Mouse (Mus musculus) layer of hippocampus, postnatal 36 days (tissue): ENCODE data around the gene Tfb1m. TPM values are rescaled to one million over a fixed set of nuclear protein-coding genes. Genes with fewer than 3 reads are reported as not detected.

Source experiments
- DNase-seq, 2 experiments: peaks; one replicate each; pipeline ENCODE4 v3.0.0; 2022
- total RNA-seq, 2 experiments: library from RNA; stranded (reverse); gene quantifications; 2 replicates each; pipeline ENCODE4 v1.2.3; 2021

Tfb1m gene
- 1 to 10 TPM; 5.9 TPM for total RNA-seq

- peak; percentile 97 for DNase-seq
Measured at GRCm38 (mm10) chr17:3557331-3558311, at the start of gene Tfb1m. TSS of gene Tfb1m (minus strand) at chr17:3557781.

- no peak for DNase-seq
Measured at GRCm38 (mm10) chr17:3602954-3603672, 45.5 kb upstream of the Tfb1m start.

GRCm38 (mm10) chr17:3598393-3598792, 40.8 kb upstream of the Tfb1m start:
- no peak for DNase-seq

DNA sequence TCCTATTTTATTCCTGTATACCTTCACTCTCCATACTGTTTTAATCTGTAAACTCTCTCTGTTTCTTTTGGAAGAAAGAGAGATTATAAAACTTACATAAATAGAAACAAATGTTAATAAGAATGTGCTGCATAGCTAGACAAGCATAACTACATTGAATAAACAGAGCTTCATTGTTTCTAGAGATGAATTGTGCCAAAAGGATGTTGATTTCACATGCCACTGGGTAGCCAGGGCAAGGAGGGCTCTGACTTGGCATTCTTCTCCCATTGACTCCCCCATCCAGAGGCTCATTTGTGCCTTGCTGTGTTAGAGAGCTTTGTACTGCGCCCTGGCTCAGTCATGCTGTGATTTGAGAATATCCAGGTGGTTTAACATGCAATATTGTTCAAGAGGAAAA, 40.3 kb upstream of the Tfb1m start:
- DNase-seq: no peak

DNA sequence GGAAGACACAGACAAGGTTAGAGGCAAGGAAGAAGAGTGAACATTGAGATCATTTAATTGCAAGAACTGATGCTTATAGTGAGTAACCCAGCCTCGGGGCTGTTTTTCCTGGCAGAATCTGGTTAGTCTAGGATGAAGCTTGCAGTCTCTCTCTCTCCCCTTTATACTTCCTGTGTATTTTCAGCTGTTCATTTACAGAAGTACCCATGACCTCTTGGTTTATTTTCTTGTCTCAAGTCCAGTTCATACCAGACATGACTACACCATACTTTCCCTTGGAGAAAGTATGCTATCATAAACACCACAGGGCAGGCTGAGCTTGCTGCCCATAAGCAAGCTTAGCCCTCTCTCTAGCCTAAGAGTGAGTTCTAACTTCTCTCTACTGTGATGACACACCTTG, 39.5 kb upstream of the Tfb1m start:
- DNase-seq: no peak

DNA sequence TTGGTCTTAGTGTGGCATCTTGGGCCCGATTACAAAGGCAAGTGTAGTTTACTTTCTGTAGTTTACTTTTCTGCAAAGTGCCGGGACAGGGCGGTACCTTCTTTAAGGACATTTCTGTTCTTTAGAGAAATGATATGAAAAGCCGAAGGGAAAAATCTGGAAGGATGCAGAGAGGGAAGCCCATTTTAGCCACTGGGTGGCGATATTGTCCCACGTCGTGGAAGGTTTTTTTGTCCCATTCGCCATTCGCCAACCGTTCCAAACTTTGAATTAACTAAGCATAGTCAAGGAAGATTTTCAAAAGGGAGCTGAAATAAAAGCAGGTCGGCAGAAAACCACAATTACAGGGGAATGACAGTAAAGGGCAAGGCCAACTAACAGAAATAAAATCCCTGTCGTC, 13.3 kb upstream of the Tfb1m start:
- peak; percentile 71 to 73 for DNase-seq

DNA sequence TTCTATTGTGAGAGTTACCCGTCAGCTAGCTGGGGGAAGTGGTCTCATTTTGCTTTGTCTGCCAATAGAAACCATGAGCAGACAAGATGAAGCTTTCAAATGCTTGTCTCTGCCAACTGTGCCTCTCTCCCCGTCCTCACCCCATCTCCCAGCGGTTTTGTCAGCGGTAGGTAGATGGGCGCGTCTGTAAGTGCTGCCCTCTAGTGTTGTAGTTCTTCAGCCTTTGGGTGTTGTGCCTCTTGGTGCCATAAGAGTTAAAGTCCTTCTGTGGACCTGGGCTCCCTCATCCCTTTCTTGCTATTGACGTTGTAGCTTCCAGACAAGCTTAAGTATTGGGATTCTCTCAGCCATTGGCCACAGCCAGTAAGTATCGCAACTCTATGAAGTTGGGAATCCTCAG, 4.8 kb upstream of the Tfb1m start:
- DNase-seq: no peak

GRCm38 (mm10) chr17:3560534-3560933, 3.0 kb upstream of the Tfb1m start:
- DNase-seq: no peak

- no peak for DNase-seq
Measured at GRCm38 (mm10) chr17:3558356-3558870, 832 bp upstream of the Tfb1m start.

- no peak for DNase-seq
Measured at GRCm38 (mm10) chr17:3556251-3556650, 1.3 kb downstream of the Tfb1m start.

DNA sequence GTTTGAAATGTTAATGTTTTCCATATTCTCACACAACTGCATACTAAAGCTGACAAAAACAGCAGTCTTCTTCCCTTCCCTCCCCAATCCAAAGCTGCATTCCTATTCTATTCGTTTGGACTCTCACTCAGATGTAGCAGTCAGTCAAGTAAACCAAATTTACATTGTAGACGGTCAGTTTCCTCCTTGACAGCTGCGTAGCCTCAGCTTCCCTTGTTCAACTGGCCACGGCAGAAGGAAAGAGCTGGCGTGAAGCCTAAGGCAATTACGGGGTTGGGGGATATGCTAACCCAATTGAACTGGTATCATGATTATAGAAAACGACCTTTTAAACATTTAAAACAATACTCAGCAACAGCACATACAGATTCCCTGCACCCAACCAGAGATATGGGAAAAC, 9.9 kb downstream of the Tfb1m start:
- DNase-seq: no peak

- no peak for DNase-seq
Measured at GRCm38 (mm10) chr17:3541033-3541432, 16.5 kb downstream of the Tfb1m start.

DNA sequence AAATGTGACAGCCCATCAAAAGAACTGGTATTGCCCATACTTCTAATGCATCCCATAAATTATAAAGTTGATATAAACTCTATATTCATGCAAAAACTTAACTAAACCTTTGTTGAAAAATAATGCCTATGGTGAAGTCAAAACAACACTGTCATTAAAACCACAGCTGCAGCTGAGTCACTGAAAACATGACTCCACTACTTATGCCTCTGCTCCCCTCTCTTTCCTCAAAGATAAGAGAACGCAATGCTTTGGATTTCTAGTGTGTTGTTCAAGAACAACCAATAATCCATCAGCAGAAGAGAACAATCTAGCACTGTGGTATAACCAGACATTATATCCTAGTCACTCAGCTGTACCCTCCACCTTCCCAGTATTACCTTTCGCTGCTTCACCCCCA, 17.3 kb downstream of the Tfb1m start:
- no peak for DNase-seq

- DNase-seq: no peak
Measured at GRCm38 (mm10) chr17:3533425-3533824, 24.2 kb downstream of the Tfb1m start.

GRCm38 (mm10) chr17:3532254-3532653, 25.3 kb downstream of the Tfb1m start, which contains the start of gene Cldn20:
TSS of gene Cldn20 (plus strand) at chr17:3532554.
- DNase-seq: no peak

GRCm38 (mm10) chr17:3531641-3532040, 25.9 kb downstream of the Tfb1m start:
- no peak for DNase-seq

- no peak for DNase-seq
Measured at GRCm38 (mm10) chr17:3530549-3530948, 27.0 kb downstream of the Tfb1m start.

GRCm38 (mm10) chr17:3529523-3529922, 28.1 kb downstream of the Tfb1m start:
- DNase-seq: no peak

- DNase-seq: no peak
Measured at GRCm38 (mm10) chr17:3527841-3528471, 29.6 kb downstream of the Tfb1m start.

DNA sequence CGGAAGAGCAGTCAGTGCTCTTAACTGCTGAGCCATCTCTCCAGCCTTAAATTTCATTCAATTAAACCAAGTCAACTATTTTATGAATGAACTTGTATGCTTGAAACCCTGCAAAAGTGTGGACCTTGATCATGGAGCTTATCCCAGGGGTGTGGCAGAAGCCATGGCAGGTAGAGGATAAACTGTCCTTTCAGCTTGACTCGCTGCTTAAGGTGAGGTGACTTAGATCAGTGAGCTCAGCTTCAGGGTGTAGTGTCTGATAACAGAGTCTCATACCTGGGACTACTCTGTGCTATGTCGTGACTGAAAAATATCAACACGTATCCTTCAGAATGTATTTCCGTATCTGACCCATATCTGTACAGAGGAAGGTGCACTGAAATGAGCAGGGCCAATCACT, 37.2 kb downstream of the Tfb1m start:
- DNase-seq: no peak

GRCm38 (mm10) chr17:3516406-3516805, 41.2 kb downstream of the Tfb1m start:
- no peak for DNase-seq

DNA sequence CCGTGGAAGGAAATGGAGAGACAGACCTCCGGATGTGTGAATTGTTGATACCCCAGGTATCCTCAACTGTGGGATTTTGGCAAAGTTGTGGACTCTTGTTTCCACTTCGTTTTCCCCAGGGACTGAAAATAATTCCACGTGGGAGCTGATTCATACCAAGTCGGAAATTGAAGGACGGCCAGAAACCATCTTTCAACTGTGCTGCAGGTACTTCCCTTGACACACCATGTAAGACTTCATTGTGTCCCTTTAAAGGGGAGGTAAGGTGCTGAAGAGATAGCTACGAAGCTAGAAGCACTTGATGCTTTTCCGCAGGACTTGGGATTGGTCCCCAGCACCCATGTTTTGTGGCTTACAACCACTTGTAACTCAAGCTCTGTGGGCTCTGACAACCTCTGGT, 41.7 kb downstream of the Tfb1m start:
- DNase-seq: no peak

DNA sequence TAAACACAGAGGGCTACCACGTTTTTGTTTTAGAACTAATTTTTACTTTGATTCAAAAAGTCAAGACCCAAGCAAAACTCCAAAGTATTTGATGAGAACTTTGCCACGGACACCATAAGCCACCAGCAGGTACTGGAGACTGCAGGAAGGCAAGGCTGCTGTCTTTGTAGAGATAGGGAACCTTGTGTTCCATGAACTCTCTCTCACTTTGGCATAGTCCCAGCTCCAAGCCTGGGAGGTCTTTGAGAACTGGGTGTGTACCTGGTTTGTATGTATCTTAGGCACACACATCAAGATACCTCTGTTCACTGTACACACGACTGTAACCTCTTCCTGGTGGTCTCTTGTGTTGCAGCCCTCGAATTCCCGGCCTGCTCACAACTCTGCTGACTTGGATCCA, 43.3 kb downstream of the Tfb1m start:
- no peak for DNase-seq
